Mouse (Mus musculus) hindbrain, embryonic 10.5 days (tissue): ENCODE results near the gene Gm21985. TPM values are rescaled to one million over a fixed set of nuclear protein-coding genes. Genes with fewer than 3 reads are reported as not detected.

ENCODE experiments used
- DNase-seq: peaks from one replicate; pipeline ENCODE4 v3.0.0-alpha.2; 2017; ENCODE audit warnings: low spot score
- H3K27ac ChIP-seq: fragments of 300-500 bp; sonication (generic); 2 replicates; pipeline ENCODE4 v1.5.1; 2016; ENCODE audit warnings: mild to moderate bottlenecking, moderate library complexity
- H3K27me3 ChIP-seq: fragments of 300-500 bp; sonication (generic); 2 replicates; pipeline ENCODE4 v1.6.1; 2016; ENCODE audit warnings: mild to moderate bottlenecking; ENCODE audit not compliant: poor library complexity, insufficient read depth, severe bottlenecking
- H3K36me3 ChIP-seq: fragments of 300-500 bp; sonication (generic); 2 replicates; pipeline ENCODE4 v1.6.1; 2016; ENCODE audit warnings: mild to moderate bottlenecking, moderate library complexity
- H3K4me1 ChIP-seq: fragments of 300-500 bp; sonication (generic); replicated peaks from 2 replicates; pipeline ENCODE4 v1.6.1; 2016; ENCODE audit warnings: mild to moderate bottlenecking
- H3K4me3 ChIP-seq: fragments of 300-500 bp; sonication (generic); 2 replicates; pipeline ENCODE4 v1.5.1; 2016; ENCODE audit warnings: mild to moderate bottlenecking, moderate library complexity
- H3K9me3 ChIP-seq: fragments of 300-500 bp; sonication (generic); 2 replicates; pipeline ENCODE4 v1.6.1; 2016; ENCODE audit warnings: mild to moderate bottlenecking, moderate library complexity
- WGBS: fragments of 180-500 bp; shearing (Covaris S2); methylation state at CpG from one replicate; pipeline ENCODE4 v1.1.7; 2016; 5-methylcytosine and 5-hydroxymethylcytosine counted together
- polyA plus RNA-seq: library from polyadenylated mRNA; unstranded; fragments of >200 nt; fragmentation: Nextera tagmentation; extraction: Ambion mirVana; gene quantifications from 2 replicates; pipeline ENCODE4 v1.2.1, GENCODE M21; 2016

Gene Gm21985
- polyA plus RNA-seq, 1 experiment from 2014 or later = not detected

DNA sequence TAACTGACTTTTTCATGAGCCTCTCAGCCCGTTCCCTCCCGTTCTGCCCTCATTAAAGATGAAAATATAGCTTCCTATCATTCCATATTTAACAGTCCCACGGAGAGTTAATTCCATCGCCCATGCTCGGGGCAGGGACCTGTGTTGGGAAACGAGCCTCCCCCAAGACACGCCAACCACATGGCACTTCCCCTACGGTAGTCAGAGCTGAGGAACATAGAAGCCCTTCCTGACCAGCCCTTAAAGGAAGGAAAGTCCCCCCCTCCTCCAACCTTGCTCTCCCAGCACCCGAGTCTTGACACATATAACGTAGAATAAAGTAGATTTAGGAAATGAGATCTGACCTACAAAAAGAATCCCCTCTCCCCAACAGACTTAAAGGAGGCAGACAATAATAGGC, 18.8 kb upstream of the Gm21985 start:
- no peak overlapping the region for H3K4me3 ChIP-seq
- 89% methylated on average over 10 of the region's 10 CpGs for WGBS
- peaks cover 32% of the 10 kb centered on the region for H3K36me3 ChIP-seq
- no peaks in the 10 kb centered on the region for H3K27me3 ChIP-seq
- H3K9me3 ChIP-seq = no peaks in the 10 kb centered on the region
- peaks cover 8% of the 10 kb centered on the region; the same call in 1 of the 2 replicates for H3K4me1 ChIP-seq
- no peak overlapping the region for H3K27ac ChIP-seq
- DNase-seq = no peak

DNA sequence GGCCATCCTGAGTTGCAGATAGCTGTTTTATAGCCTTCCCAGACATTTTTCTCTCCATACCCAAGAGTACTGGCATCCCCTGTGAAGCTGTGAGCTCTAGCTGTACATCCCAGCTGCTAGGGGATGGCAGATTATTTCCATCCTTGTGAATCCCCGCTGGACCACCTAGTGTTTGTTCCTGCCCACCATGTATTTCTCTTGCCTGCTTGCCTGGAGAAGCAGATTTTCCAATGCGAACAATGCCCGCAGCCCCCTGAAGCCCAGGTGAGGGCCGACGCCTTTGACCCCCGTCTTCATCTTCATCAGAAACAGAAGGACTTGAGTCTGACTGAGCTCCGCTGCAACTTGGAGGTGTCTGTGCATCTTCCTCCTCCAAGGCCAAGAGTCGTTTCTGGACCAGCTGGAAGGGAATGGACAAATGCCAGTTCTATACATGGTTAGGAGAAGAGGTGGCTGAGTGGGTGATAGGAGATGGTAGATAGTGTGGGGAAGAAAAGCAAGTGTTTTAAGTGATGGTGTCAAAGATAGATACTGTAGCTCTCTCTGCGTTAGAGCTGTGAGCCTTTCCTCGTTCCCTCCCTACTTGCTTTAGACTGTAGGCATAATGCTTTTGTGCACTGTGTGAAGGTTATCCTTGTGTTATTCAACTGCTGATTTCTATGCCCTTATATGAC, 16.2 kb upstream of the Gm21985 start:
- H3K27ac ChIP-seq = no peak overlapping the region
- no peak overlapping the region for H3K4me3 ChIP-seq
- no peaks in the 10 kb centered on the region for H3K4me1 ChIP-seq
- DNase-seq = no peak
- H3K27me3 ChIP-seq = no peaks in the 10 kb centered on the region
- H3K9me3 ChIP-seq = no peaks in the 10 kb centered on the region
- peaks cover 14% of the 10 kb centered on the region for H3K36me3 ChIP-seq
- 89% methylated on average over 10 of the region's 10 CpGs for WGBS

- H3K4me1 ChIP-seq = no peaks in the 10 kb centered on the region
- no peak overlapping the region for H3K27ac ChIP-seq
- no peaks in the 10 kb centered on the region for H3K36me3 ChIP-seq
- DNase-seq = no peak
- no peak overlapping the region for H3K4me3 ChIP-seq
- no peaks in the 10 kb centered on the region for H3K9me3 ChIP-seq
- WGBS = 75% methylated on average over 7 of the region's 7 CpGs
- no peaks in the 10 kb centered on the region for H3K27me3 ChIP-seq
Measured at GRCm38 (mm10) chr2:112254675-112255515, 11.2 kb upstream of the Gm21985 start.

DNA sequence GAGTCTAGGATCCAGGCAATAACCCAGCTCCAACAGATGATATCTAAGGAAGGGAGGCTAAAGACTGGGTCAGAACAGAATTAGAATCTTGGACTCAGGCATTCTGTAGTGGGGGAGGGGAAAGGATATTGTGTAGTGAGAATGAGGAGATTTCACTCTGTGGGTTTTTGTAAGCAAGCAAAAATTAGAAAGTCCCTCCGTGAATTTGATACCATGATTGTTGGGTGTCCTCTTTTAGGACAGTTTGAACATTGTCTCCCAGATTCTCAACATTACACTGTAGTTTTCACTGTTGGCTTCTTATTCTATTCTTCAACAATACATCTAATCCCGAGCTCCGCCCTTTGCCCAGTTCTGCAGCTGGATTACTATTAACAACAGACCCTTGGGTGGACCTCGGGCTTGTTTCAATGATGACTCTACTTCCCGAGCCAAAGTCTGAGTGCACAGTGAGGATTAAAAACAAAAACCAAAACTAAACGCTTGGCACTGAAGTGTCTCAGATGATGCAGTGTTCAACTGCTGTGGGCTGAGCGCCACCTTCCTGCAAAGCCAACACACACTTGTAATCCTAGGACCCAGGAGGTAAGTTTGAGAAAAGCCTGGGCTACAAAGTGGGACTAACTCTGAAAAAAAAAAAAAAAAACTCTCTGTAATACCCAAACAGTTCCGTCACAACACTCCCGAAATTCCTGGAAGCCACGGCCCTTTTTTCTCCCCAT, 6.7 kb upstream of the Gm21985 start, which contains the start of gene Nutm1:
TSS of gene Nutm1 (minus strand) at position 51 of the 722 bp plus-strand sequence.
- no peak within 1 kb of the TSS for H3K27ac ChIP-seq
- H3K4me3 ChIP-seq = no peak within 1 kb of the TSS
- WGBS = 72% methylated on average over 10 of the region's 10 CpGs
- H3K27me3 ChIP-seq = no peaks in the 10 kb centered on the region
- H3K9me3 ChIP-seq = no peaks in the 10 kb centered on the region
- no peaks in the 10 kb centered on the region for H3K36me3 ChIP-seq
- H3K4me1 ChIP-seq = peaks cover 12% of the 10 kb centered on the region
- DNase-seq = no peak

GRCm38 (mm10) chr2:112261748-112262653, 4.1 kb upstream of the Gm21985 start, which contains the start of gene Nop10:
Nop10 (plus strand) TSS chr2:112261926.
- Histone ChIP-seq H3K27ac (peak within 1 kb of the TSS; percentile 88), H3K9me3 (no peaks in the 10 kb centered on the region)
- under 1% methylated on average over 36 of the region's 36 CpGs for WGBS

DNA sequence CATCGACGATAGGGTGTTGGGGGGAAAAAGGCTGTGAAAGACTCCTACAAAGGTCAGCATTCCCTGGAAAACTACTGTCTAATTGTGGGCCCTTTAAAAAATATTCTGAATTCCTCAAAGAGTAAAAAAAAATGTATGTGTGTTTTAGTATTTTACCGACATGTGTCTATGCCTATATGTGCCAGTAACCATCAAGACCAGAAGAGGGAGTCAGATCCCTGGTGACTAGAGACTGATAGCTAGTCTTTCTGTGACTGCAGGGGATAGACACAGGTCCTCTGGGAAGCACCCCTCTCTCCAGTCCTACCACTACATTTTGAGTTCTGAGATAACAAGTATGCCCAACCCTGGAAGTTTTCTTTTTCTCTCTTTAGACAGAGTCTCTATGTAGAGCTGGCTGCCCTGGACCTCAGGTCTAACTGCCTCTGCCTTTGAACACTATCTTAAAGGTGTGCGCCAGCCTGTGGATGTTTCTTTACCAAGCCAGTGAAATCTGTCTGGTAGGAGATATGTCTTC, 3.3 kb upstream of the Gm21985 start:
- no peaks in the 10 kb centered on the region for H3K27me3 ChIP-seq
- no peak for DNase-seq
- H3K9me3 ChIP-seq = no peaks in the 10 kb centered on the region
- H3K4me1 ChIP-seq = peaks cover 37% of the 10 kb centered on the region
- H3K4me3 ChIP-seq = peak overlapping the region; percentile 68
- H3K36me3 ChIP-seq = no peaks in the 10 kb centered on the region
- 39% methylated on average over 4 of the region's 4 CpGs for WGBS
- H3K27ac ChIP-seq = peak overlapping the region; percentile 88; the same call in 1 of the 2 replicates

More at GRCm38 (mm10) chr2:112261748-112262653, 4.1 kb upstream of the Gm21985 start, which contains the start of gene Nop10:
- H3K4me3 ChIP-seq = peak within 1 kb of the TSS; percentile 68
- H3K27me3 ChIP-seq = no peaks in the 10 kb centered on the region
- peaks cover 29% of the 10 kb centered on the region for H3K4me1 ChIP-seq
- DNase-seq = peak; percentile 84
- no peaks in the 10 kb centered on the region for H3K36me3 ChIP-seq

DNA sequence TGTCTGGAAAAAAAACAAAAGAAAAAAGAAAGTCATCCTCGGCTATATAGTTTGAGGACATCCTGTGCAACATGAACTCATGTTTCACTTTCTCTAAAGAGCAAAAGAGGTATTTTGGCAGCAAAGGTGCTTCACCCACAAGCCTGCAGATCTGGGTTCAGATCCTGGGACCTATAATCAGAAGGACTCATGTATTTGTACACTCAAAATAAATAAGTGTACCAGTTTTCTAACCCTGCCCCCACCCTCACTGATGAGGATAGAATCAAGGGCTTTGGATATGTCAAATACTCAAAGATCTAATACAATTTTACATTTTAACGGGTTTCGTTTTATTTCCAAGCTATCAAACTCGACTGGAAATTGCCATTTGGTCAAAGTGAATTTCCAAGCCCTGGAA, 1.8 kb upstream of the Gm21985 start:
- Histone ChIP-seq H3K27ac (no peak overlapping the region), H3K9me3 (no peaks in the 10 kb centered on the region), H3K36me3 (no peaks in the 10 kb centered on the region), H3K4me1 (peaks cover 38% of the 10 kb centered on the region), H3K27me3 (no peaks in the 10 kb centered on the region), H3K4me3 (no peak overlapping the region)
- no peak for DNase-seq
- 82% methylated on average over 4 of the region's 4 CpGs for WGBS

DNA sequence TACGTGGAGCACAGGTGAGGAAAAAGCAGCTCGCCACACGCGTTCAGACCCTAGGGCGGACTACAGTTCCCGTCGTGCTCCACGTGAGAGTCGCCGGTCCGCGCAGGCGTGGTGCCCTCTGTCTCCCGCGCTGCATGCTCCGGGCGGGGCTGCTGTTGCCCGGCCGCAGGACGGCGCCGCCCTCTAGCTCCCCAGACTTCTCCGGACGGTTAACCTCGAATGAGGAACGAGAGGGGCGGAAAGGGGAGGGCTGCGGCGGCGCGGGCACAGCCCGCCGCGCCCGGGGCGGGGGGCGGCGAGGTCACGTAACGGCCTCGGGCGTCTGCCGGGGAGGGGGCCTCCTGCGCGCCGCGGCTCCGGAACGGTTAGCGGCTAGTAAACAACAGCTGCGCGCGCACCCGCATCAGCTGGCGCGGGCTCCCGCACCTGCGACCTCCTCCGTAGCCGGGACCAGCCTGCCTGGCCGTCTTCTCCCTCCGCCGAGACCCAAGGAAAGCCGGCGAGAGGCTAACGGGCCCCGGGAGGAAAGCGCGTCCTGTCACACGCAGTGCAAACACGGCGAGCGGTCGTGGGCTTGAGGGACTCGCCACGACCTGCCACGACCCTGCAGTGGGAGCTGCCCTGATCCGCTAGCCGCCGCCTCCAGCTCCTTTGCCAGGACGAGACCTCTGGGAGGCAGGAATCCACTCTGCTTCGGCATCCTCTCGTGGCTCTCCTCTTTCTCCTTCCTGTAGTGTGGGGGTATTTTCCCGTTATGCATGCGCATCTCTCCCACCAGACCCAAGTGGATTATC, 469 bp upstream of the Gm21985 start, which contains the start of gene Slc12a6:
TSS of gene Slc12a6 (plus strand) at position 378 of the 794 bp plus-strand sequence.
- H3K9me3 ChIP-seq = no peaks in the 10 kb centered on the region
- H3K4me1 ChIP-seq = peaks cover 38% of the 10 kb centered on the region
- WGBS = under 1% methylated on average over 85 of the region's 85 CpGs
- H3K27ac ChIP-seq = peak within 1 kb of the TSS; percentile 90
- H3K27me3 ChIP-seq = no peaks in the 10 kb centered on the region
- H3K36me3 ChIP-seq = no peaks in the 10 kb centered on the region
- H3K4me3 ChIP-seq = peak within 1 kb of the TSS; percentile 84
- DNase-seq = peak; percentile 94

GRCm38 (mm10) chr2:112266780-112267179, 666 bp downstream of the Gm21985 start:
- peak overlapping the region; percentile 84 for H3K4me3 ChIP-seq
- H3K27me3 ChIP-seq = no peaks in the 10 kb centered on the region
- H3K36me3 ChIP-seq = no peaks in the 10 kb centered on the region
- no peaks in the 10 kb centered on the region for H3K9me3 ChIP-seq
- 57% methylated on average over 10 of the region's 10 CpGs for WGBS
- H3K4me1 ChIP-seq = peaks cover 38% of the 10 kb centered on the region
- no peak overlapping the region; the same call in 1 of the 2 replicates for H3K27ac ChIP-seq
- peak; percentile 5 for DNase-seq

GRCm38 (mm10) chr2:112267547-112268269, 1.6 kb downstream of the Gm21985 start:
- H3K9me3 ChIP-seq = no peaks in the 10 kb centered on the region
- peak overlapping the region; percentile 84 for H3K4me3 ChIP-seq
- peaks cover 35% of the 10 kb centered on the region for H3K4me1 ChIP-seq
- H3K27ac ChIP-seq = no peak overlapping the region
- no peak for DNase-seq
- no peaks in the 10 kb centered on the region for H3K27me3 ChIP-seq
- H3K36me3 ChIP-seq = no peaks in the 10 kb centered on the region
- 84% methylated on average over 8 of the region's 8 CpGs for WGBS
